Mouse (Mus musculus): ENCODE measurements at regions not wholly inside any gene's neighbourhood (a gene's known extent, or its start where the extent isn't known, plus 50 kb on each side); places are given as distances from the start of the nearest gene placed in this dataset.

- H3K36me3 ChIP-seq = no peaks in the 10 kb centered on the region
- H3K27ac ChIP-seq (replicated peaks) = peak overlapping the region; percentile 67
- H3K4me1 ChIP-seq (replicated peaks) = peaks cover 22% of the 10 kb centered on the region
- no peak overlapping the region for H3K4me2 ChIP-seq
- H3K4me3 ChIP-seq = no peak overlapping the region
- ATAC-seq (ENCODE audit: low read depth) = peak; percentile 71
- no peaks in the 10 kb centered on the region for H3K27me3 ChIP-seq
- WGBS = 27% methylated on average over 10 of the region's 10 CpGs
- H3K9me3 ChIP-seq = no peaks in the 10 kb centered on the region
- no peak overlapping the region for H3K9ac ChIP-seq
Measured at GRCm38 (mm10) chr9:120703291-120703930, 132.2 kb downstream of the Rpl14 start.

GRCm38 (mm10) chr9:120706562-120707198, 135.4 kb downstream of the Rpl14 start:
- Histone ChIP-seq H3K4me1 (replicated peaks) (peaks cover 28% of the 10 kb centered on the region), H3K9me3 (peaks cover 7% of the 10 kb centered on the region), H3K36me3 (no peaks in the 10 kb centered on the region), H3K27me3 (no peaks in the 10 kb centered on the region), H3K4me3 (no peak overlapping the region), H3K27ac (replicated peaks) (no peak overlapping the region), H3K4me2 (no peak overlapping the region), H3K9ac (no peak overlapping the region)
- WGBS = 62% methylated on average over 9 of the region's 9 CpGs
- ATAC-seq (ENCODE audit: low read depth) = no peak

GRCm38 (mm10) chr9:120708507-120708906, 137.3 kb downstream of the Rpl14 start:
- H3K36me3 ChIP-seq = no peaks in the 10 kb centered on the region
- ATAC-seq (ENCODE audit: low read depth) = no peak
- no peak overlapping the region for H3K4me3 ChIP-seq
- 19% methylated on average over 11 of the region's 11 CpGs for WGBS
- H3K9ac ChIP-seq = no peak overlapping the region
- H3K27me3 ChIP-seq = no peaks in the 10 kb centered on the region
- peaks cover 11% of the 10 kb centered on the region for H3K9me3 ChIP-seq
- peak overlapping the region; percentile 30 for H3K4me2 ChIP-seq
- no peak overlapping the region for H3K27ac ChIP-seq (replicated peaks)
- H3K4me1 ChIP-seq (replicated peaks) = peaks cover 18% of the 10 kb centered on the region

- 72% methylated on average over 10 of the region's 10 CpGs for WGBS
- Histone ChIP-seq H3K4me3 (no peak overlapping the region), H3K4me2 (peak overlapping the region; percentile 30)
Measured at GRCm38 (mm10) chr9:120709146-120709655, 138.0 kb downstream of the Rpl14 start.

GRCm38 (mm10) chr9:120712987-120713386, 141.7 kb downstream of the Rpl14 start:
- peaks cover 10% of the 10 kb centered on the region for H3K4me1 ChIP-seq (replicated peaks)
- no peak overlapping the region for H3K4me3 ChIP-seq
- ATAC-seq (ENCODE audit: low read depth) = no peak
- no peak overlapping the region for H3K27ac ChIP-seq (replicated peaks)
- H3K9me3 ChIP-seq = peaks cover 11% of the 10 kb centered on the region
- no peaks in the 10 kb centered on the region for H3K27me3 ChIP-seq
- H3K4me2 ChIP-seq = no peak overlapping the region
- no peak overlapping the region for H3K9ac ChIP-seq
- WGBS = 83% methylated on average over 2 of the region's 2 CpGs
- H3K36me3 ChIP-seq = no peaks in the 10 kb centered on the region

More at GRCm38 (mm10) chr9:120709146-120709655, 138.0 kb downstream of the Rpl14 start:
- Histone ChIP-seq H3K27me3 (no peaks in the 10 kb centered on the region), H3K4me1 (replicated peaks) (peaks cover 16% of the 10 kb centered on the region), H3K36me3 (no peaks in the 10 kb centered on the region), H3K9me3 (peaks cover 11% of the 10 kb centered on the region), H3K9ac (no peak overlapping the region), H3K27ac (replicated peaks) (no peak overlapping the region)
- ATAC-seq (ENCODE audit: low read depth) = no peak

GRCm38 (mm10) chr9:120715665-120716121, 144.4 kb downstream of the Rpl14 start:
- H3K4me2 ChIP-seq = no peak overlapping the region
- H3K9ac ChIP-seq = no peak overlapping the region
- no peak overlapping the region for H3K4me3 ChIP-seq
- no peak overlapping the region for H3K27ac ChIP-seq (replicated peaks)
- H3K9me3 ChIP-seq = peaks cover 11% of the 10 kb centered on the region
- 78% methylated on average over 7 of the region's 7 CpGs for WGBS
- no peak for ATAC-seq (ENCODE audit: low read depth)
- no peaks in the 10 kb centered on the region for H3K36me3 ChIP-seq
- no peaks in the 10 kb centered on the region for H3K4me1 ChIP-seq (replicated peaks)
- no peaks in the 10 kb centered on the region for H3K27me3 ChIP-seq

- Histone ChIP-seq H3K9ac (no peak overlapping the region), H3K4me2 (no peak overlapping the region), H3K27ac (replicated peaks) (no peak overlapping the region), H3K27me3 (no peaks in the 10 kb centered on the region), H3K9me3 (no peaks in the 10 kb centered on the region), H3K4me1 (replicated peaks) (no peaks in the 10 kb centered on the region), H3K36me3 (no peaks in the 10 kb centered on the region), H3K4me3 (no peak overlapping the region)
- ATAC-seq (ENCODE audit: low read depth) = no peak
- WGBS = 87% methylated on average over 3 of the region's 3 CpGs
Measured at GRCm38 (mm10) chr9:120718812-120719211, 147.6 kb downstream of the Rpl14 start.

GRCm38 (mm10) chr9:120721451-120722123, 150.3 kb downstream of the Rpl14 start:
- Histone ChIP-seq H3K9me3 (no peaks in the 10 kb centered on the region), H3K27ac (replicated peaks) (no peak overlapping the region), H3K4me2 (no peak overlapping the region), H3K4me3 (no peak overlapping the region), H3K36me3 (no peaks in the 10 kb centered on the region), H3K9ac (no peak overlapping the region), H3K27me3 (no peaks in the 10 kb centered on the region), H3K4me1 (replicated peaks) (no peaks in the 10 kb centered on the region)
- ATAC-seq (ENCODE audit: low read depth) = no peak
- WGBS = 88% methylated on average over 9 of the region's 9 CpGs

GRCm38 (mm10) chr9:120723026-120723425, 151.8 kb downstream of the Rpl14 start:
- H3K4me3 ChIP-seq = no peak overlapping the region
- no peak for ATAC-seq (ENCODE audit: low read depth)
- H3K27me3 ChIP-seq = no peaks in the 10 kb centered on the region
- H3K9ac ChIP-seq = no peak overlapping the region
- H3K36me3 ChIP-seq = no peaks in the 10 kb centered on the region
- H3K4me1 ChIP-seq (replicated peaks) = no peaks in the 10 kb centered on the region
- no peaks in the 10 kb centered on the region for H3K9me3 ChIP-seq
- WGBS = 77% methylated on average over 5 of the region's 5 CpGs
- H3K27ac ChIP-seq (replicated peaks) = no peak overlapping the region
- H3K4me2 ChIP-seq = no peak overlapping the region

- peaks cover 38% of the 10 kb centered on the region for H3K4me1 ChIP-seq (replicated peaks)
- H3K27ac ChIP-seq (replicated peaks) = no peak overlapping the region
- H3K9ac ChIP-seq = no peak overlapping the region
- H3K9me3 ChIP-seq = no peaks in the 10 kb centered on the region
- no peaks in the 10 kb centered on the region for H3K36me3 ChIP-seq
- H3K27me3 ChIP-seq = no peaks in the 10 kb centered on the region
- ATAC-seq (ENCODE audit: low read depth) = 0 out of 2 replicates have a peak, but pooled peaks have one; percentile 8
- 44% methylated on average over 8 of the region's 8 CpGs for WGBS
- H3K4me3 ChIP-seq = no peak overlapping the region
- H3K4me2 ChIP-seq = no peak overlapping the region
Measured at GRCm38 (mm10) chr9:120731952-120732622, 160.8 kb downstream of the Rpl14 start.

GRCm38 (mm10) chr9:120732650-120733293, 161.5 kb downstream of the Rpl14 start:
- Histone ChIP-seq H3K4me3 (no peak overlapping the region), H3K36me3 (no peaks in the 10 kb centered on the region), H3K27me3 (no peaks in the 10 kb centered on the region), H3K4me1 (replicated peaks) (peaks cover 38% of the 10 kb centered on the region), H3K4me2 (no peak overlapping the region), H3K9me3 (no peaks in the 10 kb centered on the region), H3K27ac (replicated peaks) (0 out of 2 replicates have a peak overlapping the region, but pooled peaks have one; percentile 29), H3K9ac (no peak overlapping the region)
- 31% methylated on average over 14 of the region's 14 CpGs for WGBS
- 0 out of 2 replicates have a peak, but pooled peaks have one; percentile 6 for ATAC-seq (ENCODE audit: low read depth)
